Mouse (Mus musculus) MN1 (cell line): Measurements from ENCODE around the gene Rwdd2a.
A peak's percentile ranks its signal among the peaks of the same experiment; 100 is the strongest.
"Not testable (repeated sequence)": the region's sequence is repeated elsewhere in the genome, so short reads cannot be mapped to it uniquely, and the experiment has no call there.

ENCODE experiments used
- DNase-seq: peaks from one replicate; pipeline ENCODE4 v3.0.0-alpha.2; 2016; ENCODE audit warnings: low spot score

Rwdd2a gene

GRCm38 (mm10) chr9:86592676-86593668 is 21.2 kb downstream of the Rwdd2a start:
- DNase-seq: peak; percentile 57

- not testable (repeated sequence) for DNase-seq
Observed at GRCm38 (mm10) chr9:86594357-86594767, 22.6 kb downstream of the Rwdd2a start.

- not testable (repeated sequence) for DNase-seq
Observed at GRCm38 (mm10) chr9:86596983-86597382, 25.2 kb downstream of the Rwdd2a start.

GRCm38 (mm10) chr9:86599723-86600303 is 28.0 kb downstream of the Rwdd2a start:
- DNase-seq: no peak

- DNase-seq: no peak
Observed at GRCm38 (mm10) chr9:86605776-86606175, 34.0 kb downstream of the Rwdd2a start.

- no peak for DNase-seq
Observed at GRCm38 (mm10) chr9:86612091-86612490, 40.3 kb downstream of the Rwdd2a start.

GRCm38 (mm10) chr9:86615765-86616164 is 44.0 kb downstream of the Rwdd2a start:
- no peak for DNase-seq

- DNase-seq: no peak
Observed at GRCm38 (mm10) chr9:86617837-86618492, 46.2 kb downstream of the Rwdd2a start.

GRCm38 (mm10) chr9:86619341-86620139 is 47.7 kb downstream of the Rwdd2a start:
- no peak for DNase-seq

GRCm38 (mm10) chr9:86622062-86622461 is 50.3 kb downstream of the Rwdd2a start:
- DNase-seq: no peak

- DNase-seq: no peak
Observed at GRCm38 (mm10) chr9:86624039-86624438, 52.2 kb downstream of the Rwdd2a start.
